9 mouse cellular contexts compared by ENCODE assay signal in the genomic region with DNA sequence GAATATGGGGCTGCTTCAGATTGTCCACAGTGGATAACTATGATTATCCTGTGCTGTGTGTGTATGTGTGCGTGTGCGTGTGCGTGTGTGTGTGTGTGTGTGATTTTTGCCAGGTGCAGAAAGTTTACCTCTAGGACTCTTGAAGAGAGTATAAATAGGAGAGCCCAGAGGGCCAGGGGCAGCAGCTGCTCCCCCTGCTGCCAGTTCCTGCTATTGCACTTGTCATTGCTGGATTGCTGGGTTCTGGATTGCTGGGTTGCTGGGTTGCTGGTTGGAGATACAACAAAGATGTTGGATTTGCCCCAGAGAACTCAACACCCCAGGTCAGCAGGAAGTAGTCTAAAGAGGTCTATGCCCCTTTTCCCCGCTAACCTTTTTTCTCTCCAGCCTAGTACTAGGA. TPM values are rescaled to one million over a fixed set of nuclear protein-coding genes. Genes with fewer than 3 reads are reported as not detected.
DNase-seq lines count a peak whose midpoint lies in the region; ATAC-seq and TF ChIP-seq lines count a peak whose summit lies in the region.
"Had no signal": no experiment of that assay in that cellular context is flagged by ENCODE, and none has a peak within 500 bp of the region (broad histone marks: within the 10 kb centered on the region; RNA-seq: fewer than 3 reads in every experiment).

No protein-coding gene starts in this region.

- H3K9me3 ChIP-seq in hindbrain, postnatal 0 days (ENCODE audit: low read length) = no peaks in the 10 kb centered on the region
- H3K9me3 ChIP-seq in hindbrain, embryonic 14.5 days (ENCODE audit: control insufficient read depth, low read length) = no peaks in the 10 kb centered on the region
- H3K9me3 ChIP-seq in intestine, embryonic 16.5 days (ENCODE audit: control insufficient read depth, low read length) = no peaks in the 10 kb centered on the region
- H3K9me3 ChIP-seq: limb, embryonic 13.5 days had no signal

- WGBS in hindbrain, postnatal 0 days = 70% methylated on average over 4 of the region's 4 CpGs
- WGBS in hindbrain, embryonic 14.5 days = 77% methylated on average over 4 of the region's 4 CpGs
- WGBS in thymus, adult 2 months = 90% methylated on average over 4 of the region's 4 CpGs
- WGBS in intestine, embryonic 16.5 days = 76% methylated on average over 4 of the region's 4 CpGs

- no peak overlapping the region for H3K4me2 ChIP-seq in hindbrain, postnatal 0 days (ENCODE audit: low read depth, low read length)
- H3K4me2 ChIP-seq in hindbrain, embryonic 14.5 days (replicated peaks) = no peak overlapping the region
- no peak overlapping the region for H3K4me2 ChIP-seq in intestine, embryonic 16.5 days (ENCODE audit: low read depth, low read length)
- H3K4me2 ChIP-seq: limb, embryonic 13.5 days had no signal

- no peaks in the 10 kb centered on the region for H3K27me3 ChIP-seq in hindbrain, postnatal 0 days (ENCODE audit: insufficient read depth, low read length)
- no peaks in the 10 kb centered on the region for H3K27me3 ChIP-seq in hindbrain, embryonic 14.5 days (ENCODE audit: control insufficient read depth, insufficient read depth, low read length)
- H3K27me3 ChIP-seq in thymus, adult 2 months (ENCODE audit: control insufficient read depth, insufficient read depth, low read length) = no peaks in the 10 kb centered on the region
- no peaks in the 10 kb centered on the region for H3K27me3 ChIP-seq in intestine, embryonic 16.5 days (replicated peaks; ENCODE audit: control insufficient read depth, insufficient read depth, low read length)
- H3K27me3 ChIP-seq: limb, embryonic 13.5 days had no signal

- no peak for ATAC-seq in hindbrain, postnatal 0 days
- ATAC-seq in hindbrain, embryonic 14.5 days (ENCODE audit: low FRiP score) = no peak
- no peak for ATAC-seq in intestine, embryonic 16.5 days

- no peak overlapping the region for H3K27ac ChIP-seq in hindbrain, postnatal 0 days
- H3K27ac ChIP-seq in hindbrain, embryonic 14.5 days = no peak overlapping the region
- no peak overlapping the region for H3K27ac ChIP-seq in thymus, adult 2 months (ENCODE audit: control insufficient read depth, insufficient read depth, low read length)
- H3K27ac ChIP-seq in intestine, embryonic 16.5 days (ENCODE audit: low read length) = no peak overlapping the region
- H3K27ac ChIP-seq: limb, embryonic 13.5 days had no signal

- H3K4me3 ChIP-seq in hindbrain, postnatal 0 days (ENCODE audit: low read length) = no peak overlapping the region
- no peak overlapping the region for H3K4me3 ChIP-seq in hindbrain, embryonic 14.5 days (replicated peaks; ENCODE audit: low read length)
- no peak overlapping the region for H3K4me3 ChIP-seq in thymus, adult 2 months (ENCODE audit: control insufficient read depth, insufficient read depth, low read length)
- H3K4me3 ChIP-seq in intestine, embryonic 16.5 days (ENCODE audit: low read length) = no peak overlapping the region
- H3K4me3 ChIP-seq: limb, embryonic 13.5 days had no signal

- H3K9ac ChIP-seq in hindbrain, postnatal 0 days (replicated peaks; ENCODE audit: low read length) = no peak overlapping the region
- H3K9ac ChIP-seq in hindbrain, embryonic 14.5 days = no peak overlapping the region
- H3K9ac ChIP-seq in intestine, embryonic 16.5 days (ENCODE audit: low read depth, low read length) = no peak overlapping the region
- H3K9ac ChIP-seq: limb, embryonic 13.5 days had no signal

- no peak for TF ChIP-seq POLR2A in thymus, adult 2 months (IDR thresholded peaks at IDR 0.05; ENCODE audit: control insufficient read depth, extremely low read depth, insufficient read depth, low read length, poor library complexity)

- no peaks in the 10 kb centered on the region for H3K36me3 ChIP-seq in hindbrain, postnatal 0 days (ENCODE audit: insufficient read depth, low read length)
- H3K36me3 ChIP-seq in hindbrain, embryonic 14.5 days (replicated peaks; ENCODE audit: control insufficient read depth, insufficient read depth) = no peaks in the 10 kb centered on the region; the same call in 1 of the 2 replicates
- no peaks in the 10 kb centered on the region for H3K36me3 ChIP-seq in thymus, adult 2 months (ENCODE audit: control insufficient read depth, insufficient read depth, low read length)
- no peaks in the 10 kb centered on the region for H3K36me3 ChIP-seq in intestine, embryonic 16.5 days (ENCODE audit: control insufficient read depth, insufficient read depth, low read length)

- peaks cover 3% of the 10 kb centered on the region; the same call in 1 of the 2 replicates for H3K4me1 ChIP-seq in hindbrain, postnatal 0 days (ENCODE audit: insufficient read depth, low read length)
- H3K4me1 ChIP-seq in hindbrain, embryonic 14.5 days (replicated peaks; ENCODE audit: control insufficient read depth, insufficient read depth, low read length) = 0 out of 2 replicates have a peak, but pooled peaks cover 7% of the 10 kb centered on the region
- peaks cover 16% of the 10 kb centered on the region for H3K4me1 ChIP-seq in thymus, adult 2 months (replicated peaks; ENCODE audit: control insufficient read depth, insufficient read depth, low read length)
- H3K4me1 ChIP-seq in intestine, embryonic 16.5 days (ENCODE audit: control insufficient read depth, insufficient read depth, low read length) = 0 out of 2 replicates have a peak, but pooled peaks cover 6% of the 10 kb centered on the region

- DNase-seq in hindbrain, postnatal 0 days (ENCODE audit: low spot score) = peak; percentile 31
- no peak for DNase-seq in hindbrain, embryonic 14.5 days (ENCODE audit: low spot score)
- peak; percentile 55 for DNase-seq in CD4-positive helper T cell, adult 2 months (ENCODE audit: low read depth, low spot score)
- DNase-seq in R1 (ENCODE audit: low read depth, low spot score) = peak; percentile 72
- peak; percentile 32 for DNase-seq in embryo, embryonic 11 days
- peak; percentile 55 for DNase-seq in lung, postnatal 25 days (ENCODE audit: low spot score)
- peak; percentile 71 for DNase-seq in thymus, adult 2 months

- peak; percentile 63 for TF ChIP-seq CTCF in hindbrain, postnatal 0 days (IDR thresholded peaks at IDR 0.05; ENCODE audit: low read depth)
- TF ChIP-seq CTCF in thymus, adult 2 months (IDR thresholded peaks at IDR 0.05; ENCODE audit: borderline replicate concordance, control insufficient read depth, extremely low read depth, insufficient read depth, low read length, poor library complexity) = peak; percentile 84; the same call in 1 of the 2 replicates

RNA-seq across cellular contexts. Expression of gene Tom1l2, which starts 14.4 kb away (rescaled TPM):
- total RNA-seq in hindbrain, postnatal 0 days (2014; rRNA removed) = 109 and 124 TPM in 2 replicates
- 44.7 and 48.2 TPM in 2 replicates for polyA plus RNA-seq in hindbrain, postnatal 0 days (2015; fragmentation: Nextera tagmentation; extraction: Ambion mirVana)
- 47.3 and 49.0 TPM in 2 replicates for polyA plus RNA-seq in hindbrain, embryonic 14.5 days (2014; fragmentation: Nextera tagmentation; extraction: Ambion mirVana)
- polyA plus RNA-seq in thymus, adult 2 months (2012; rRNA removed) = 85.1 and 99.5 TPM in 2 replicates
- 29.6 and 33.8 TPM in 2 replicates for polyA plus RNA-seq in intestine, embryonic 16.5 days (2015; fragmentation: Nextera tagmentation; extraction: Ambion mirVana)

RNA-seq across cellular contexts. Expression of gene Drc3, which starts 14.8 kb away (rescaled TPM):
- total RNA-seq in hindbrain, postnatal 0 days (2014; rRNA removed) = 8.4 and 12.4 TPM in 2 replicates
- polyA plus RNA-seq in hindbrain, postnatal 0 days (2015; fragmentation: Nextera tagmentation; extraction: Ambion mirVana) = 6.8 and 7.9 TPM in 2 replicates
- polyA plus RNA-seq in hindbrain, embryonic 14.5 days (2014; fragmentation: Nextera tagmentation; extraction: Ambion mirVana) = 6.1 and 6.9 TPM in 2 replicates
- 2.8 and 5.2 TPM in 2 replicates for polyA plus RNA-seq in thymus, adult 2 months (2012; rRNA removed)
- 1.9 and 2.2 TPM in 2 replicates for polyA plus RNA-seq in intestine, embryonic 16.5 days (2015; fragmentation: Nextera tagmentation; extraction: Ambion mirVana)
